Mouse (Mus musculus) limb, embryonic 12.5 days (tissue): Measurements from ENCODE around the gene Nipsnap2. TPM values are rescaled to one million over a fixed set of nuclear protein-coding genes. Genes with fewer than 3 reads are reported as not detected.
"Not testable (repeated sequence)": the region's sequence is repeated elsewhere in the genome, so short reads cannot be mapped to it uniquely, and the experiment has no call there.

Source experiments
- ATAC-seq: fragments of 200-750 bp; cut with Nextera tagmentation; 2 replicates; pipeline ENCODE4 v1.8.0; 2017; ENCODE audit warnings: low read depth, moderate TSS enrichment; ENCODE audit not compliant: insufficient number of reproducible peaks, insufficient read depth, low FRiP score, low TSS enrichment
- H3K27ac ChIP-seq: fragments of 300-500 bp; sonication (generic); 2 replicates; pipeline ENCODE4 v1.5.1; 2016; ENCODE audit warnings: mild to moderate bottlenecking, moderate library complexity
- H3K27me3 ChIP-seq: fragments of 300-500 bp; sonication (generic); 2 replicates; pipeline ENCODE4 v1.6.1; 2016; ENCODE audit warnings: mild to moderate bottlenecking, moderate library complexity
- H3K36me3 ChIP-seq: fragments of 300-500 bp; sonication (generic); 2 replicates; pipeline ENCODE4 v1.6.1; 2016; ENCODE audit warnings: mild to moderate bottlenecking, moderate library complexity
- H3K4me1 ChIP-seq: fragments of 300-500 bp; sonication (generic); replicated peaks from 2 replicates; pipeline ENCODE4 v1.6.1; 2016
- H3K4me2 ChIP-seq: fragments of 300-500 bp; sonication (generic); 2 replicates; pipeline ENCODE4 v1.6.1; 2016; ENCODE audit warnings: mild to moderate bottlenecking, moderate library complexity
- H3K4me3 ChIP-seq: fragments of 300-500 bp; sonication (generic); replicated peaks from 2 replicates; pipeline ENCODE4 v1.5.1; 2016; ENCODE audit warnings: mild to moderate bottlenecking
- H3K9ac ChIP-seq: fragments of 300-500 bp; sonication (generic); replicated peaks from 2 replicates; pipeline ENCODE4 v1.6.1; 2016; ENCODE audit warnings: mild to moderate bottlenecking, moderate library complexity
- H3K9me3 ChIP-seq: fragments of 300-500 bp; sonication (generic); 2 replicates; pipeline ENCODE4 v1.6.1; 2016; ENCODE audit warnings: mild to moderate bottlenecking, moderate library complexity
- WGBS: fragments of 180-500 bp; shearing (Covaris S2); methylation state at CpG from one replicate; pipeline ENCODE4 v1.1.7; 2016; 5-methylcytosine and 5-hydroxymethylcytosine counted together
- polyA plus RNA-seq: library from polyadenylated mRNA; unstranded; fragments of >200 nt; fragmentation: Nextera tagmentation; extraction: Ambion mirVana; gene quantifications from 2 replicates; pipeline ENCODE4 v1.2.1, GENCODE M21; 2016

Gene Nipsnap2
- polyA plus RNA-seq, 1 experiment from 2014 or later, result 106 TPM

DNA sequence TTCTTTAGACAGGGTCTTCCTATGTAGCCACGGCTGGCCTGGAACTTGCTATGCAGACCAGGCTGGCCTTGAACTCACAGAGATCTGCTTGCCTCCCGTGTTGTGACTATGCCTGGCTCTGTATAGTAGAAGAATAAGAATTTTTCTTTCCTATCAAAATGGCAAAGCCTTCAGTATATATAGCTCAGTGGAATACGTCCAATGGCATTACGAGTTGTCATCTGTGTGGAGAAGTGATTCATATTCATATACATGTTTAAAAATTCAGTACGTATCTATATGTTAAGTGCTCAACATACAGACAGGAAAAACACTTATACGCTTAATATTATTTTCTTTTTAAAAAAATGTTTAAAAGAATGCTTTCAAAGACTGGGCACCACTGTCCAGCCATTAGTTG, 61.3 kb downstream of the Nipsnap2 start:
- peak overlapping the region; percentile 91 for H3K4me3 ChIP-seq
- H3K36me3 ChIP-seq, result peaks cover 27% of the 10 kb centered on the region
- peak overlapping the region; percentile 94 for H3K9ac ChIP-seq
- H3K9me3 ChIP-seq, result no peaks in the 10 kb centered on the region
- peaks cover 18% of the 10 kb centered on the region for H3K4me1 ChIP-seq
- peak overlapping the region; percentile 99 for H3K27ac ChIP-seq
- ATAC-seq, result no peak
- 79% methylated on average over 6 of the region's 6 CpGs for WGBS
- H3K27me3 ChIP-seq, result no peaks in the 10 kb centered on the region
- peak overlapping the region; percentile 58 for H3K4me2 ChIP-seq

DNA sequence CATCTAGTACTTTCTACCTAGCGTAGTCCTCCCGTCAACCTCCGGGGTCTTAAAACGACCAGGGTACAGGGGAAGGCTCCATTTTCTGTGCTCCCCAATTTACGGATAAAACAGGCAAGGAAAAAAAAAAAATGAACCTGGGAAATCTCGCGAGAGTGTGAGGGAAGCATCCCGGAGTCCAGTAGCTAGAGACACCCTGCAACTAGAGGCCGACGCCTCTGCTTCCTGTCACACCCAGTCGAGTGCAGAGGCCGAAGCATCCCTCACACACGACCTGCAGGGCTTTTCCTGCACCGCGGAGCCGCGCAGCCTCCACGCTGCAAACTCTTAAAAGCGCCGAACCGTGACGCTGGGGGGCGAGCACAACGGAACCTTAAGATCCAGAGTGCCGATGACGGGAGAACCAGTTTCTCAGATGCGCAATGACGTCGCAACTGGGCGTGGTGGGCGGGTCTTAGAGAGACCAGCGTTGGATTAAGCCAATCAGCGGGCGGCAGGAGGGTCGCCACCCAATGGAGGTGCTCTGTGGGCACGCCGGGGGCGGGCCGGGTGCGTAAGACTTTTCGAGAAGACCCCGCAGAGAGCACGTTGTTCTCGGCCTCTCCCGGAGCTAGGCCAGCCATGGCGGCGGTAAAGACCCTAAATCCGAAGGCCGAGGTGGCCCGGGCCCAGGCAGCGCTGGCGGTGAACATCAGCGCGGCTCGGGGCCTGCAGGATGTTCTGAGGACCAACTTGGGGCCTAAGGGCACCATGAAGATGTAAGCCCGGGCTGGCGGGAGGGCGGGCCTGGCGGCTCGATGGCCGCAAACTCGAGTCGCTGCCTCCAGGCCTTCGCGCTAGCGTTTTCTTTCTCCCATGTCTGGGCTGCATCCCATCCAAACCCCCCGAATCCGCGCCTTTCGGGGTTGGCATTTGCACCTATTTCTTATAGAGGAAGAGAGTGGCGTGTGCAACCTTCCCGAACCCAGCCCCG, 62.2 kb downstream of the Nipsnap2 start, which contains the start of gene Psph:
Gene Psph (minus strand): TSS at position 632 of the 973 bp plus-strand sequence.
- WGBS, result under 1% methylated on average over 73 of the region's 73 CpGs
- ATAC-seq, result peak; percentile 99
- Histone ChIP-seq H3K4me1 (peaks cover 18% of the 10 kb centered on the region), H3K27ac (peak within 1 kb of the TSS; percentile 99), H3K4me2 (peak within 1 kb of the TSS; percentile 70), H3K9me3 (no peaks in the 10 kb centered on the region), H3K27me3 (no peaks in the 10 kb centered on the region), H3K9ac (peak within 1 kb of the TSS; percentile 94), H3K36me3 (peaks cover 35% of the 10 kb centered on the region), H3K4me3 (peak within 1 kb of the TSS; percentile 91)

DNA sequence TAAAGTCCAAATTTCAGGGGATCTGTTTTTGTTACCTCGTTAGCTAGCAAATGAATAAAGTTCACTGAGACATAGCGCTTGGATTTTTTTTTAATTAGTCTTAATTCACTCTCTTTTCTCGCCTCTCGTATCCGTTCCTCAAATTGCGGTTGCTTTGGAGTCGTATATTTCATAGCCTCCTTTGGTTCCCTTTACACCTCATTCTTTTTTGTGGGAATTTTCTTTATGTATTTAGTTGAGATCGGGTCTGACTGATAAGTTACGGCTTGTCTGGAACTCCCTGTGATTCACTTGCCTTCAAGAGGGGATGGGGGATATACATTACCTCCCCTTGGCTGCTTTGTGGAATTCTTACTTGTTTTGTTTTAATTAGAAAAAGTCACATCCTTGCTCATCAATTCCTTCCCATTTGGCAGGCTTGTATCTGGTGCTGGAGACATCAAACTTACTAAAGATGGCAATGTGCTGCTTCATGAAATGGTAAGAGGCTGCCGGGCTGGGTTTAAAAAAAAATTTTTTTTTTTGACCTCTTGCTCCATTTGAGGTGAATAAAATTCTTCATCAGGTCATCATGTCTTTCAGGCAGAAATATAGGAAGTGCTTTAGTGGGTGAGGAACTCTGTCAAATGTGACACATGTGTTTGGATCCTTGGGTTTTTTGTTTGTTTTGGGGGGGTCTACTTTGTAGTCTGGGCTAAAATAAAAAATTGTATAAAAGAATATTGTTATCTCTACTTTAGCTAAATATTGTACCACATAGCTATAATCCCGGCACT, 63.1 kb downstream of the Nipsnap2 start:
- no peak for ATAC-seq
- Histone ChIP-seq H3K36me3 (peaks cover 44% of the 10 kb centered on the region), H3K27me3 (no peaks in the 10 kb centered on the region), H3K4me1 (peaks cover 18% of the 10 kb centered on the region), H3K27ac (peak overlapping the region; percentile 99), H3K9me3 (no peaks in the 10 kb centered on the region), H3K9ac (peak overlapping the region; percentile 94), H3K4me3 (peak overlapping the region; percentile 91), H3K4me2 (peak overlapping the region; percentile 70)
- WGBS, result 13% methylated on average over 11 of the region's 11 CpGs

DNA sequence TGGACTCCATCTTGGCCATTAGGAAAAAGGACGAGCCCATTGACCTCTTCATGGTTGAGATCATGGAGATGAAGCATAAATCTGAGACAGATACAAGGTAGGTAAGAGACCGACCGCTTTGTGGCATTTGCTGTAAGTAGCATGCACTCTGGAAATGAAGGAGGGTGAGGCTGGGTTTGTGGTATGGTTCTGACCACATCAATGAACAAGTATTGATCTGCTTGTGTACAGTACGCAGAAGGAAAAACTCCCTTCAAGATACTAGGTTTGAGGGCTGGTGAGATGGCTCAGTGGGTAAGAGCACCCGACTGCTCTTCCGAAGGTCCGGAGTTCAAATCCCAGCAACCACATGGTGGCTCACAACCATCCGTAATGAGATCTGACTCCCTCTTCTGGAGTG, 65.7 kb downstream of the Nipsnap2 start:
- H3K9ac ChIP-seq, H3K9me3 ChIP-seq, H3K27me3 ChIP-seq, ATAC-seq, H3K4me2 ChIP-seq, H3K27ac ChIP-seq, H3K4me3 ChIP-seq: not testable (repeated sequence)
- peaks cover 18% of the 10 kb centered on the region for H3K4me1 ChIP-seq
- WGBS, result 92% methylated on average over 8 of the region's 8 CpGs
- H3K36me3 ChIP-seq, result peaks cover 59% of the 10 kb centered on the region

Other genes starting within 250 kb of the Nipsnap2 start
- 74.4 and 74.8 TPM in 2 replicates for gene Sfswap, start 223.8 kb upstream of the Nipsnap2 start, polyA plus RNA-seq
- 2.1 and 2.5 TPM in 2 replicates for gene Mmp17, start 140.9 kb upstream of the Nipsnap2 start, polyA plus RNA-seq
- gene Zfp11, start 55.0 kb upstream of the Nipsnap2 start, polyA plus RNA-seq, result 6.3 and 6.5 TPM in 2 replicates
- not detected in 2 replicates for gene Sept14, start 16.6 kb upstream of the Nipsnap2 start, polyA plus RNA-seq
- 178 and 186 TPM in 2 replicates for gene Mrps17, start 9.6 kb upstream of the Nipsnap2 start, polyA plus RNA-seq
- gene Psph, start 62.4 kb downstream of the Nipsnap2 start, polyA plus RNA-seq, result 28.5 and 28.6 TPM in 2 replicates
- gene Sumf2, start 121.9 kb downstream of the Nipsnap2 start, polyA plus RNA-seq, result 67.6 and 74.2 TPM in 2 replicates
- gene Chchd2, start 162.4 kb downstream of the Nipsnap2 start, polyA plus RNA-seq, result 926 and 978 TPM in 2 replicates
- 10.9 and 11.9 TPM in 2 replicates for gene Zbed5, start 170.7 kb downstream of the Nipsnap2 start, polyA plus RNA-seq
- gene Phkg1, start 173.5 kb downstream of the Nipsnap2 start, polyA plus RNA-seq, result 0.24 and 0.36 TPM in 2 replicates
- gene Nupr1l, start 183.5 kb downstream of the Nipsnap2 start, polyA plus RNA-seq, result 5.0 and 6.2 TPM in 2 replicates
- gene Vkorc1l1, start 216.9 kb downstream of the Nipsnap2 start, polyA plus RNA-seq, result 35.8 and 36.7 TPM in 2 replicates